Mouse (Mus musculus) hindbrain, embryonic 14.5 days (tissue): Measurements from ENCODE around the gene L3mbtl4. TPM values are rescaled to one million over a fixed set of nuclear protein-coding genes. Genes with fewer than 3 reads are reported as not detected.

Experiments
- ATAC-seq: fragments of 200-750 bp; cut with Nextera tagmentation; 2 replicates; pipeline ENCODE4 v1.8.0; 2017; ENCODE audit warnings: moderate number of reproducible peaks, mild to moderate bottlenecking, moderate TSS enrichment, moderate library complexity; ENCODE audit not compliant: low FRiP score
- DNase-seq: peaks from one replicate; pipeline ENCODE4 v3.0.0-alpha.2; 2015; ENCODE audit warnings: low spot score
- H3K27ac ChIP-seq: fragments of 300-500 bp; sonication (generic); 2 replicates; pipeline ENCODE4 v1.5.1; 2014; ENCODE audit warnings: mild to moderate bottlenecking, moderate library complexity
- H3K27me3 ChIP-seq: fragments of 300-500 bp; sonication (generic); 2 replicates; pipeline ENCODE4 v1.6.1; 2014; ENCODE audit warnings: mild to moderate bottlenecking, low read length, mixed read lengths; ENCODE audit not compliant: control insufficient read depth, insufficient read depth
- H3K36me3 ChIP-seq: fragments of 300-500 bp; sonication (generic); replicated peaks from 2 replicates; pipeline ENCODE4 v1.6.1; 2014; ENCODE audit not compliant: control insufficient read depth, insufficient read depth
- H3K4me1 ChIP-seq: fragments of 300-500 bp; sonication (generic); replicated peaks from 2 replicates; pipeline ENCODE4 v1.6.1; 2014; ENCODE audit warnings: antibody characterized with exemption, low read length, mixed read lengths; ENCODE audit not compliant: control insufficient read depth, insufficient read depth
- H3K4me2 ChIP-seq: fragments of 300-500 bp; sonication (generic); replicated peaks from 2 replicates; pipeline ENCODE4 v1.6.1; 2014; ENCODE audit warnings: mild to moderate bottlenecking, moderate library complexity
- H3K4me3 ChIP-seq: fragments of 300-500 bp; sonication (generic); replicated peaks from 2 replicates; pipeline ENCODE4 v1.5.1; 2014; ENCODE audit warnings: mild to moderate bottlenecking, low read length
- H3K9ac ChIP-seq: fragments of 300-500 bp; sonication (generic); 2 replicates; pipeline ENCODE4 v1.6.1; 2014
- H3K9me3 ChIP-seq: fragments of 300-500 bp; sonication (generic); 2 replicates; pipeline ENCODE4 v1.6.1; 2016; ENCODE audit warnings: low read length; ENCODE audit not compliant: control insufficient read depth
- WGBS: fragments of 180-500 bp; shearing (Covaris S2); extraction: QIAGEN DNeasy Blood & Tissue Kit; methylation state at CpG from one replicate; pipeline ENCODE4 v1.1.7; 2014; 5-methylcytosine and 5-hydroxymethylcytosine counted together
- polyA plus RNA-seq: library from polyadenylated mRNA; unstranded; fragments of >200 nt; fragmentation: Nextera tagmentation; extraction: Ambion mirVana; gene quantifications from 2 replicates; pipeline ENCODE4 v1.2.1, GENCODE M21; 2014

L3mbtl4 gene
- polyA plus RNA-seq, result 3.8 and 4.9 TPM in 2 replicates

DNA sequence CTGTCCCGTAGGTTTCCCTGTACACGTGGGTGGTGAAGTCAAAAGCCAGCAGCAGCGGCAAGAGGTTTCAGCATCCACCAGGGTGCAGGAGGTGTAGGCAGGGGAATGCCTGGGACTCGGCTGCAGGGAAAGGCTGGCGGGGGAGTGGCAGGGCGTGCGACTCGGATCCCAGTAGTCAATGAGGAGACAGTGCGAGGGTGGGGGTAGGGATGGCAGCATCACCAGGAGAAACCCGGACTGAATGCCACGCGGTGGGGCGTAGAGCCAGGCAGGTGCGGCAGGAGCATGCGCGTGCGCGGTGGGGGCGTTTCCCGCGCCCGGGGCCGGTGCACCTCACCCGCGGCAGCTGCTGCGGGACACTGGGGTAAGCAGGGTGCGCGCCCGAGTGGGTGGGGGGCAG is at the start of gene L3mbtl4:
TSS of gene L3mbtl4 (plus strand) at position 271 of the 400 bp plus-strand sequence.
- peak within 1 kb of the TSS; percentile 67 for H3K9ac ChIP-seq
- H3K4me3 ChIP-seq, result peak within 1 kb of the TSS; percentile 69
- H3K27ac ChIP-seq, result no peak within 1 kb of the TSS
- H3K4me2 ChIP-seq, result peak within 1 kb of the TSS; percentile 99
- peaks cover 5% of the 10 kb centered on the region; the same call in 1 of the 2 replicates for H3K4me1 ChIP-seq
- H3K36me3 ChIP-seq, result no peaks in the 10 kb centered on the region
- DNase-seq, result peak; percentile 53
- ATAC-seq, result peak; percentile 90
- 1% methylated on average over 21 of the region's 29 CpGs for WGBS
- H3K27me3 ChIP-seq, result 0 out of 2 replicates have a peak, but pooled peaks cover 6% of the 10 kb centered on the region
- H3K9me3 ChIP-seq, result no peaks in the 10 kb centered on the region

DNA sequence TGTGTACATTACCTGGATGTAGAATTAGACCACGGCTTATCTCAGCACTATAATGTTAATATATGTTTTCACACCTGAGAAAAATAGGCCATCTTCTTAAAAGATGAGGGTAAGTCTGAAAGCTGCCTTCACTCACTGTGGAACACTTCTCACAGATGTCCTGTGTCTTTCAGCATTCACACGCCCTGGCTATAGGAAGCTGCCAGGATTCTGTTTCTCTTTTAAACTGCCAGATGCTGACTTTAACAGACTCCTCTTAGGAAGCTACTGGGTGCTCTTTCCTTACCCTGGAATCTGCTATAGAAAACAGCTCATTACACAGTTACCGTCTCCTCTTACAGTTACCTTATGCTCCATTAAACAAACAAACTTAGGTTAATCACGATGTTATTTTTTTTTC is 43.1 kb upstream of the L3mbtl4 start:
- H3K9me3 ChIP-seq, result no peaks in the 10 kb centered on the region
- 76% methylated on average over 4 of the region's 4 CpGs for WGBS
- DNase-seq (no peak), ATAC-seq (no peak)
- H3K27ac ChIP-seq, result no peak overlapping the region
- H3K4me1 ChIP-seq, result no peaks in the 10 kb centered on the region
- H3K4me3 ChIP-seq, result no peak overlapping the region
- H3K36me3 ChIP-seq, result no peaks in the 10 kb centered on the region
- H3K9ac ChIP-seq, result no peak overlapping the region
- no peaks in the 10 kb centered on the region for H3K27me3 ChIP-seq
- no peak overlapping the region for H3K4me2 ChIP-seq

GRCm38 (mm10) chr17:68235380-68235779 is 38.2 kb upstream of the L3mbtl4 start:
- WGBS, result 86% methylated on average over 4 of the region's 4 CpGs
- no peak overlapping the region for H3K4me2 ChIP-seq
- H3K27me3 ChIP-seq, result no peaks in the 10 kb centered on the region
- no peaks in the 10 kb centered on the region for H3K9me3 ChIP-seq
- no peak overlapping the region for H3K4me3 ChIP-seq
- H3K9ac ChIP-seq, result no peak overlapping the region
- H3K4me1 ChIP-seq, result no peaks in the 10 kb centered on the region
- H3K36me3 ChIP-seq, result no peaks in the 10 kb centered on the region
- no peak overlapping the region for H3K27ac ChIP-seq
- DNase-seq, result no peak
- no peak for ATAC-seq

DNA sequence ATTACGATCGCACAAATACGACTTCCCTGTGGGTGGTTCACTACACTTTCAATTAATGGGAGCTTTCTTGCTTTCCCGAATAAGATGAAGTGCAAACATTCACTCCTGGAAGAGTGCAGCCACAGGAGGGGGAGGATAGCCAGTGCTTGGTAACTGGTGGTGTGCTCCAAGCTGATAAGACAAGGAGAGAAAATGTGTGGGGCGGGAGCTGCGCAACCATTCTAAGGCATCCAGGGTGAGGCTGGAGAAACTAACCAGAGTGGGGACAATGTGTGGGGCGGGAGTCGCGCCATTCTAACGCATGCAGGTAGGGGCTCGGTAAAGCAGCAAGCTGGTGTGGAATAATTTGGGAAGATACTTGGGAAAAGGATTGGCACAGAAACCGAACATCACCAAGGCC is 36.6 kb upstream of the L3mbtl4 start:
- no peak overlapping the region for H3K27ac ChIP-seq
- no peak overlapping the region for H3K9ac ChIP-seq
- H3K27me3 ChIP-seq, result no peaks in the 10 kb centered on the region
- H3K4me1 ChIP-seq, result no peaks in the 10 kb centered on the region
- DNase-seq (no peak), ATAC-seq (no peak)
- H3K4me3 ChIP-seq, result no peak overlapping the region
- no peak overlapping the region for H3K4me2 ChIP-seq
- WGBS, result 87% methylated on average over 12 of the region's 12 CpGs
- no peaks in the 10 kb centered on the region for H3K36me3 ChIP-seq
- H3K9me3 ChIP-seq, result no peaks in the 10 kb centered on the region

DNA sequence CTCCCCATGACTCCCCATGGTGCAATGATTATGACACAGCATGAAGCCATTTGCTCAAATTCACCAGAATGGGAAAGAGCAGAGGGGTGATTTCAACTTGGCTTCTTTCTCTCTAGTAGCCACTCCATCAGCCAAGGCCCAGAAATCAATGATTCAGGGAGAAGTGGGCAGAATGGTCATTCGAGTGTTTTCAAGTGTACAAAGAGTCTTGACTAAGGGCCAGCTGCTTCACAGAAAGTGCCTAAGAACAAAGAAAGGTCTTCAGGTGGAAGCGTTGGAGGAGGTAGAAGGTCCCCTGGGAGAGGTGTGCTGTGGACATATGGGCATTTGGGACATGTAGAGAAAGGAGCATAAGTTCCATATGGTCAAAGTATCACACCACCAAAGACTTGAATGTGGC is 33.4 kb upstream of the L3mbtl4 start:
- H3K9ac ChIP-seq, result no peak overlapping the region
- H3K36me3 ChIP-seq, result no peaks in the 10 kb centered on the region
- 72% methylated on average over 2 of the region's 2 CpGs for WGBS
- H3K4me1 ChIP-seq, result no peaks in the 10 kb centered on the region
- no peaks in the 10 kb centered on the region for H3K27me3 ChIP-seq
- H3K4me2 ChIP-seq, result no peak overlapping the region
- H3K9me3 ChIP-seq, result no peaks in the 10 kb centered on the region
- no peak for ATAC-seq
- no peak overlapping the region for H3K4me3 ChIP-seq
- H3K27ac ChIP-seq, result no peak overlapping the region
- no peak for DNase-seq

GRCm38 (mm10) chr17:68264835-68265557 is 8.6 kb upstream of the L3mbtl4 start:
- ATAC-seq (no peak), DNase-seq (no peak)
- Histone ChIP-seq H3K27me3 (no peaks in the 10 kb centered on the region), H3K4me1 (no peaks in the 10 kb centered on the region), H3K36me3 (no peaks in the 10 kb centered on the region), H3K27ac (no peak overlapping the region), H3K4me2 (no peak overlapping the region), H3K9me3 (peaks cover 8% of the 10 kb centered on the region; the same call in 1 of the 2 replicates), H3K4me3 (no peak overlapping the region), H3K9ac (no peak overlapping the region)
- 76% methylated on average over 7 of the region's 7 CpGs for WGBS

GRCm38 (mm10) chr17:68273954-68274353 is 357 bp downstream of the L3mbtl4 start:
- DNase-seq, result no peak
- Histone ChIP-seq H3K27me3 (0 out of 2 replicates have a peak, but pooled peaks cover 6% of the 10 kb centered on the region), H3K4me2 (peak overlapping the region; percentile 99), H3K27ac (no peak overlapping the region), H3K4me1 (peaks cover 5% of the 10 kb centered on the region; the same call in 1 of the 2 replicates), H3K36me3 (no peaks in the 10 kb centered on the region), H3K9ac (peak overlapping the region; percentile 67), H3K9me3 (no peaks in the 10 kb centered on the region), H3K4me3 (peak overlapping the region; percentile 69)
- ATAC-seq, result peak; percentile 59; the same call in 1 of the 2 replicates
- WGBS, result 12% methylated on average over 14 of the region's 14 CpGs

GRCm38 (mm10) chr17:68275138-68275537 is 1.5 kb downstream of the L3mbtl4 start:
- Histone ChIP-seq H3K4me1 (peaks cover 5% of the 10 kb centered on the region; the same call in 1 of the 2 replicates), H3K27ac (no peak overlapping the region), H3K9ac (no peak overlapping the region), H3K27me3 (0 out of 2 replicates have a peak, but pooled peaks cover 6% of the 10 kb centered on the region), H3K36me3 (no peaks in the 10 kb centered on the region), H3K4me3 (no peak overlapping the region), H3K9me3 (no peaks in the 10 kb centered on the region), H3K4me2 (no peak overlapping the region)
- DNase-seq (no peak), ATAC-seq (no peak)
- 84% methylated on average over 2 of the region's 2 CpGs for WGBS

DNA sequence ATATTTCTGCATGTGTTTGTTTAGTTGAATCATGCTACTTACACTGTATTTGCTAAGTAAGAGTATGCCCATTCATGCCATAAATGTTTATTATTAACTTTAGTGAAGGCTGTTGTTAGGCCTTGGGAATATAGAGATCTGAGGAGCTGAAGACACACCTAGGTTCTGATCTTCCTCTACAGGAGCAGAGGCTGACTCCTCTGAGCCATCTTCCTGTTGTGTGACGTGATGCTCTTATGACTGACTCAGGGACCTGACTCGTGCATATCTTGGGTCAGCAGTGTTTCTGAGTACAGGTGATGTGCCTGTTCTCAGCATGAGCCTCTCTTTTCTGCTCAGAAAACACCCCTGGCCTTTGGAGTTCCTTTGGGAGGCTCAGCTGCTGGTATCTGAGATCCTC is 7.3 kb downstream of the L3mbtl4 start:
- WGBS, result 85% methylated on average over 2 of the region's 2 CpGs
- Histone ChIP-seq H3K4me2 (no peak overlapping the region), H3K9ac (no peak overlapping the region), H3K4me3 (no peak overlapping the region), H3K27ac (no peak overlapping the region), H3K9me3 (no peaks in the 10 kb centered on the region), H3K4me1 (no peaks in the 10 kb centered on the region), H3K36me3 (no peaks in the 10 kb centered on the region), H3K27me3 (no peaks in the 10 kb centered on the region)
- ATAC-seq (no peak), DNase-seq (no peak)
